Mouse (Mus musculus): ENCODE measurements at regions not wholly inside any gene's neighbourhood (a gene's known extent, or its start where the extent isn't known, plus 50 kb on each side); places are given as distances from the start of the nearest gene placed in this dataset.

- WGBS = 90% methylated on average over 5 of the region's 5 CpGs
- TF ChIP-seq POLR2A (IDR thresholded peaks at IDR 0.05; ENCODE audit: borderline replicate concordance, extremely low read depth, insufficient read depth, insufficient read length) = no peak
- no peak overlapping the region for H3K4me3 ChIP-seq (replicated peaks; ENCODE audit: low read length)
- ATAC-seq (ENCODE audit: low FRiP score, low read depth) (no peak), DNase-seq (ENCODE audit: low spot score) (no peak)
- H3K9me3 ChIP-seq (ENCODE audit: control insufficient read depth, low read length) = no peaks in the 10 kb centered on the region
- no peak overlapping the region for H3K27ac ChIP-seq (replicated peaks; ENCODE audit: low read depth, low read length)
- H3K27me3 ChIP-seq (ENCODE audit: control insufficient read depth, insufficient read depth, low read length) = no peaks in the 10 kb centered on the region
- H3K9ac ChIP-seq (ENCODE audit: low read depth, low read length, severe bottlenecking) = no peak overlapping the region
- H3K36me3 ChIP-seq (ENCODE audit: control insufficient read depth, insufficient read depth, low read length) = no peaks in the 10 kb centered on the region
- no peaks in the 10 kb centered on the region for H3K4me1 ChIP-seq (ENCODE audit: control insufficient read depth, insufficient read depth, low read length)
- H3K4me2 ChIP-seq (replicated peaks; ENCODE audit: low read depth, low read length, severe bottlenecking) = no peak overlapping the region
Measured at GRCm38 (mm10) chr7:64070930-64071329, 82.7 kb upstream of the Trpm1 start.

GRCm38 (mm10) chr7:64065529-64066247 is 87.9 kb upstream of the Trpm1 start:
- H3K4me1 ChIP-seq (ENCODE audit: control insufficient read depth, insufficient read depth, low read length) = 0 out of 2 replicates have a peak, but pooled peaks cover 4% of the 10 kb centered on the region
- WGBS = 88% methylated on average over 23 of the region's 23 CpGs
- H3K9ac ChIP-seq (ENCODE audit: low read depth, low read length, severe bottlenecking) = no peak overlapping the region
- 0 out of 2 replicates have a peak overlapping the region, but pooled peaks have one; percentile 7 for H3K27ac ChIP-seq (replicated peaks; ENCODE audit: low read depth, low read length)
- DNase-seq (ENCODE audit: low spot score) (no peak), ATAC-seq (ENCODE audit: low FRiP score, low read depth) (no peak)
- no peak overlapping the region for H3K4me3 ChIP-seq (replicated peaks; ENCODE audit: low read length)
- no peak for TF ChIP-seq POLR2A (IDR thresholded peaks at IDR 0.05; ENCODE audit: borderline replicate concordance, extremely low read depth, insufficient read depth, insufficient read length)
- H3K9me3 ChIP-seq (ENCODE audit: control insufficient read depth, low read length) = no peaks in the 10 kb centered on the region
- H3K4me2 ChIP-seq (replicated peaks; ENCODE audit: low read depth, low read length, severe bottlenecking) = no peak overlapping the region
- no peaks in the 10 kb centered on the region for H3K36me3 ChIP-seq (ENCODE audit: control insufficient read depth, insufficient read depth, low read length)
- H3K27me3 ChIP-seq (ENCODE audit: control insufficient read depth, insufficient read depth, low read length) = no peaks in the 10 kb centered on the region

GRCm38 (mm10) chr7:64064460-64065241 is 89.0 kb upstream of the Trpm1 start:
- no peak for TF ChIP-seq POLR2A (IDR thresholded peaks at IDR 0.05; ENCODE audit: borderline replicate concordance, extremely low read depth, insufficient read depth, insufficient read length)
- WGBS = 68% methylated on average over 7 of the region's 7 CpGs
- Histone ChIP-seq H3K4me2 (replicated peaks; ENCODE audit: low read depth, low read length, severe bottlenecking) (no peak overlapping the region), H3K27me3 (ENCODE audit: control insufficient read depth, insufficient read depth, low read length) (no peaks in the 10 kb centered on the region), H3K4me1 (ENCODE audit: control insufficient read depth, insufficient read depth, low read length) (0 out of 2 replicates have a peak, but pooled peaks cover 4% of the 10 kb centered on the region), H3K27ac (replicated peaks; ENCODE audit: low read depth, low read length) (no peak overlapping the region), H3K9me3 (ENCODE audit: control insufficient read depth, low read length) (no peaks in the 10 kb centered on the region), H3K4me3 (replicated peaks; ENCODE audit: low read length) (no peak overlapping the region), H3K9ac (ENCODE audit: low read depth, low read length, severe bottlenecking) (no peak overlapping the region), H3K36me3 (ENCODE audit: control insufficient read depth, insufficient read depth, low read length) (no peaks in the 10 kb centered on the region)
- ATAC-seq (ENCODE audit: low FRiP score, low read depth) (peak; percentile 67; the same call in 1 of the 2 replicates), DNase-seq (ENCODE audit: low spot score) (peak; percentile 50)

- H3K4me2 ChIP-seq (replicated peaks; ENCODE audit: low read depth, low read length, severe bottlenecking) = no peak overlapping the region
Measured at GRCm38 (mm10) chr7:64061170-64061569, 92.5 kb upstream of the Trpm1 start.

GRCm38 (mm10) chr7:64060582-64060981 is 93.1 kb upstream of the Trpm1 start:
- H3K27ac ChIP-seq (replicated peaks; ENCODE audit: low read depth, low read length) = no peak overlapping the region
- H3K4me3 ChIP-seq (replicated peaks; ENCODE audit: low read length) = no peak overlapping the region
- TF ChIP-seq POLR2A (IDR thresholded peaks at IDR 0.05; ENCODE audit: borderline replicate concordance, extremely low read depth, insufficient read depth, insufficient read length) = no peak
- 78% methylated on average over 1 of the region's 1 CpGs for WGBS
- 0 out of 2 replicates have a peak, but pooled peaks cover 4% of the 10 kb centered on the region for H3K4me1 ChIP-seq (ENCODE audit: control insufficient read depth, insufficient read depth, low read length)
- no peaks in the 10 kb centered on the region for H3K36me3 ChIP-seq (ENCODE audit: control insufficient read depth, insufficient read depth, low read length)
- DNase-seq (ENCODE audit: low spot score) (no peak), ATAC-seq (ENCODE audit: low FRiP score, low read depth) (no peak)
- H3K4me2 ChIP-seq (replicated peaks; ENCODE audit: low read depth, low read length, severe bottlenecking) = no peak overlapping the region
- no peak overlapping the region for H3K9ac ChIP-seq (ENCODE audit: low read depth, low read length, severe bottlenecking)
- H3K9me3 ChIP-seq (ENCODE audit: control insufficient read depth, low read length) = no peaks in the 10 kb centered on the region
- no peaks in the 10 kb centered on the region for H3K27me3 ChIP-seq (ENCODE audit: control insufficient read depth, insufficient read depth, low read length)

More at GRCm38 (mm10) chr7:64061170-64061569, 92.5 kb upstream of the Trpm1 start:
- 58% methylated on average over 4 of the region's 4 CpGs for WGBS
- Histone ChIP-seq H3K36me3 (ENCODE audit: control insufficient read depth, insufficient read depth, low read length) (no peaks in the 10 kb centered on the region), H3K4me3 (replicated peaks; ENCODE audit: low read length) (no peak overlapping the region), H3K9ac (ENCODE audit: low read depth, low read length, severe bottlenecking) (no peak overlapping the region), H3K27ac (replicated peaks; ENCODE audit: low read depth, low read length) (no peak overlapping the region), H3K9me3 (ENCODE audit: control insufficient read depth, low read length) (no peaks in the 10 kb centered on the region), H3K27me3 (ENCODE audit: control insufficient read depth, insufficient read depth, low read length) (no peaks in the 10 kb centered on the region), H3K4me1 (ENCODE audit: control insufficient read depth, insufficient read depth, low read length) (0 out of 2 replicates have a peak, but pooled peaks cover 4% of the 10 kb centered on the region)
- ATAC-seq (ENCODE audit: low FRiP score, low read depth) = no peak
- no peak for TF ChIP-seq POLR2A (IDR thresholded peaks at IDR 0.05; ENCODE audit: borderline replicate concordance, extremely low read depth, insufficient read depth, insufficient read length)
- DNase-seq (ENCODE audit: low spot score) = no peak
